Mouse (Mus musculus): ENCODE measurements around the gene Lrriq3. TPM values are rescaled to one million over a fixed set of nuclear protein-coding genes. Genes with fewer than 3 reads are reported as not detected.

Gene Lrriq3
- total RNA-seq, 1 experiment: 0.45 TPM

DNA sequence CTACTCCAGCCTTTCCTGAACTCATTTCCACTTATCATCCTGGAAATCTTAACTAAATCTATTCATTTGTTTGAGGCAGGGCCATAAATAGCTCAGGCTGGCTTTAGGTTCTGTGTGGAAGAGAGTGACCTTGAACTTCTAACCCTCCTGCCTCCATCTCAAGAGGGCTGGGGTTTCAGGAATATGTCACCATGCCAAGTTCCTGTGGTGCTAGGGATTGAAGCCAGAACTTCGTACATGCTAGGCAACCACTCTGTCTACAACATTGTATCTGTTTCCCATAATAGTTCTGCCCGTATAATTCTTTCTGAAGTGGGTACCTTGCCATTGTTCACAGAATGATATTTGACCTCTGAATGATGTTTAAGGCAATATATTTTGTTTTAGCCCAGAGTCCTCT is 95.6 kb downstream of the Lrriq3 start:
- H3K27ac ChIP-seq (ENCODE audit: insufficient read depth, low read depth, low read length, poor library complexity, severe bottlenecking): no peak overlapping the region
- in situ Hi-C loops (cut with MboI; ENCODE audit: low sequenced_read_pairs in 2 of 2, unreplicated experiment in 2 of 2): no loop called here

DNA sequence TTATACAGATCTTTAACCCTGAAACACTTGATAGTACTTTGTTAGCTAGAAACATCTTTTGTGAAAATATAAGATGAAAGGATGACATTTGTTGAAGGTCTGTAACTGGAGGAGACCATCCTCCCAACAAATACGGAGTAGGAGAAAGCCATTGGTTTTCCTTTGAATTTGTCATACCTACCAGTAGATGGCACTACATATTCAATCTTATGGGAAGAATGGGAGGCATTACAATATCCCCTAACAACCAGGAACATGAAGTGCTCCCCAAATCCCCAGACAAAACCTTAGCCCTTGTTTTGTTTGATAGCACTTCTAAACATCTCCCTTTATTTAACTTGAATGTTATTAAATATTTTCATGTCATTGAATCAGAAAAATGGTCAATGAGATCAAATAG is 141.7 kb downstream of the Lrriq3 start:
- in situ Hi-C loops (cut with MboI; ENCODE audit: low sequenced_read_pairs in 2 of 2, unreplicated experiment in 2 of 2): no loop called here
- Histone ChIP-seq H3K9me3 (ENCODE audit: control insufficient read depth, insufficient read depth, low read depth, low read length) (no peaks in the 10 kb centered on the region), H3K9ac (ENCODE audit: insufficient read depth, low read depth, low read length, poor library complexity, severe bottlenecking) (no peak overlapping the region), H3K4me3 (ENCODE audit: insufficient read depth in 1 of 2, low read depth in 1 of 2, low read length in 2 of 2, poor library complexity in 1 of 2, severe bottlenecking in 1 of 2) (no peak overlapping the region), H3K4me1 (ENCODE audit: control insufficient read depth in 2 of 2, insufficient read depth in 2 of 2, low read length in 2 of 2, poor library complexity in 1 of 2) (no peaks in the 10 kb centered on the region), H3K36me3 (ENCODE audit: control insufficient read depth, insufficient read depth, low read length, poor library complexity, severe bottlenecking) (no peaks in the 10 kb centered on the region), H3K27ac (ENCODE audit: insufficient read depth, low read depth, low read length, poor library complexity, severe bottlenecking) (no peak overlapping the region)
- peak; percentile 9 for DNase-seq (ENCODE audit: low read depth, low spot score)
- TF ChIP-seq ZNF384 (IDR thresholded peaks at IDR 0.05; ENCODE audit: low read depth, low read length) (no peak), CHD2 (IDR thresholded peaks at IDR 0.05; ENCODE audit: low read depth, low read length) (no peak), ZC3H11A (IDR thresholded peaks at IDR 0.05; ENCODE audit: borderline replicate concordance, low read depth, low read length) (no peak)

More for the DNA sequence above, 95.6 kb downstream of the Lrriq3 start:
- TF ChIP-seq ZC3H11A (IDR thresholded peaks at IDR 0.05; ENCODE audit: borderline replicate concordance, low read depth, low read length) (no peak), ZNF384 (IDR thresholded peaks at IDR 0.05; ENCODE audit: low read depth, low read length) (no peak), HCFC1 (IDR thresholded peaks at IDR 0.05; ENCODE audit: borderline replicate concordance, insufficient read depth, low read length) (no peak), MAFK (IDR thresholded peaks at IDR 0.05; ENCODE audit: insufficient read depth, low read depth, low read length) (no peak), CHD2 (IDR thresholded peaks at IDR 0.05; ENCODE audit: low read depth, low read length) (no peak)
- H3K9me3 ChIP-seq (ENCODE audit: control insufficient read depth, insufficient read depth, low read depth, low read length): no peaks in the 10 kb centered on the region
- no peak overlapping the region for H3K9ac ChIP-seq (ENCODE audit: insufficient read depth, low read depth, low read length, poor library complexity, severe bottlenecking)
- no peaks in the 10 kb centered on the region for H3K36me3 ChIP-seq (ENCODE audit: control insufficient read depth, insufficient read depth, low read length, poor library complexity, severe bottlenecking)
- H3K4me1 ChIP-seq (ENCODE audit: control insufficient read depth in 2 of 2, insufficient read depth in 2 of 2, low read length in 2 of 2, poor library complexity in 1 of 2): no peaks in the 10 kb centered on the region
- no peak for DNase-seq (ENCODE audit: low read depth, low spot score)
- no peak overlapping the region for H3K4me3 ChIP-seq (ENCODE audit: insufficient read depth in 1 of 2, low read depth in 1 of 2, low read length in 2 of 2, poor library complexity in 1 of 2, severe bottlenecking in 1 of 2)

DNA sequence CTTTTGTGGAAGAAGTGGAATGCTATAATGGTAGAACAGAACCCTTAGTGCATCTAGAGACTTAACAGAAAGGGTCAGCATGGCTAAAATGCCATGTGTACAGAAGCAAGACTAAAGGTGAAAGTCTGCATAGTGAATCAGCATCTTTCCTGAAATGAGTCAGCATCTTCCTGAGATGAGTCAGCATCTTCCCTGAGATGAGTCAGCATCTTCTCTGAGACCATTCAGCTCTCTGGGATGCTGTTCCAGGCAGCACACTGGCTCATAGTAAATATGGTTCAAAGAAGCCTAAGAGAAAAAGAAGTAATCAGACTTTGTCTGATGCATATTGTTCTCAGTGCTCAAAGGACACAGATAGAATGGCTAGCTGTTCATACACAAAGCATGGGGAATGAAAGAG is 142.3 kb downstream of the Lrriq3 start:
- H3K9ac ChIP-seq (ENCODE audit: insufficient read depth, low read depth, low read length, poor library complexity, severe bottlenecking): no peak overlapping the region
- H3K36me3 ChIP-seq (ENCODE audit: control insufficient read depth, insufficient read depth, low read length, poor library complexity, severe bottlenecking): no peaks in the 10 kb centered on the region
- H3K9me3 ChIP-seq (ENCODE audit: control insufficient read depth, insufficient read depth, low read depth, low read length): no peaks in the 10 kb centered on the region
- H3K4me3 ChIP-seq (ENCODE audit: insufficient read depth in 1 of 2, low read depth in 1 of 2, low read length in 2 of 2, poor library complexity in 1 of 2, severe bottlenecking in 1 of 2): no peak overlapping the region
- in situ Hi-C loops (cut with MboI; ENCODE audit: low sequenced_read_pairs in 2 of 2, unreplicated experiment in 2 of 2): no loop called here
- no peak overlapping the region for H3K27ac ChIP-seq (ENCODE audit: insufficient read depth, low read depth, low read length, poor library complexity, severe bottlenecking)
- no peaks in the 10 kb centered on the region for H3K4me1 ChIP-seq (ENCODE audit: control insufficient read depth in 2 of 2, insufficient read depth in 2 of 2, low read length in 2 of 2, poor library complexity in 1 of 2)
- TF ChIP-seq MAFK (IDR thresholded peaks at IDR 0.05; ENCODE audit: insufficient read depth, low read depth, low read length) (peak; percentile 96), CHD2 (IDR thresholded peaks at IDR 0.05; ENCODE audit: low read depth, low read length) (no peak), HCFC1 (IDR thresholded peaks at IDR 0.05; ENCODE audit: borderline replicate concordance, insufficient read depth, low read length) (no peak), ZNF384 (IDR thresholded peaks at IDR 0.05; ENCODE audit: low read depth, low read length) (no peak), ZC3H11A (IDR thresholded peaks at IDR 0.05; ENCODE audit: borderline replicate concordance, low read depth, low read length) (no peak)
- DNase-seq (ENCODE audit: low read depth, low spot score): peak; percentile 7

Other genes starting within 250 kb of the Lrriq3 start
- gene Tnni3k, start 38.0 kb upstream of the Lrriq3 start, total RNA-seq (2012; rRNA removed): not detected in 2 replicates
- 13.6 and 14.2 TPM in 2 replicates for gene Fpgt, start within 50 bp of the Lrriq3 start, total RNA-seq (2012; rRNA removed)